Mouse (Mus musculus) left cerebral cortex, postnatal 36 days (tissue): Measurements from ENCODE around the gene Plvap. TPM values are rescaled to one million over a fixed set of nuclear protein-coding genes. Genes with fewer than 3 reads are reported as not detected.

Source experiments
- DNase-seq, 2 experiments: peaks; one replicate each; pipeline ENCODE4 v3.0.0; 2021 to 2022; ENCODE audit warnings: low spot score in 2 of 2, mixed read lengths in 1 of 2
- intact Hi-C: fragments of 180-260 bp; cut with DNase I; formaldehyde crosslinking; loops from one replicate; pipeline ENCODE4 v1.15.1; 2025
- total RNA-seq, 2 experiments: library from RNA; stranded (reverse); gene quantifications; 2 replicates each; pipeline ENCODE4 v1.2.3; 2021

Gene Plvap
- total RNA-seq, 2 experiments from 2014 or later: 7.4 to 9.4 TPM

DNA sequence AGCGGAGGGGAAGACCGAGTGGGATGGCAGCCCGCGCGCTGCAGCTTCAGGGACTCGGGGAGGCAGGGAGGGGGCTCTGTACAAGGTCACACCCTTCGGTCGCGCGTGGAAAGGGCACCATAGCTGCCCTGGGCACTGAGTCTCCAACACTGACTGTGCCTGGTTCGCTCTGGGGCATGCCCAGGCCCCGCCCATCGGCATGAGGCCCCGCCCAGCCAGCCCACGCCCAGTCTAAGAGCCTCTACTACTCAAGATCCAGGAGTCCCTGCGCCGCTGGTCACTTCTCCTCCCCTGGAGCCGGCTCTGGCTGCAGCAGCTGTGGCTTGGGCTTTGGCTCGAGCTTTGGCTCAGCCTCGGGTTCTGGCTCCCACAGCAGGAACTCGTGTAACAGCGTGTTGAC, 54.6 kb downstream of the Plvap start:
- intact Hi-C loops: no loop called here

DNA sequence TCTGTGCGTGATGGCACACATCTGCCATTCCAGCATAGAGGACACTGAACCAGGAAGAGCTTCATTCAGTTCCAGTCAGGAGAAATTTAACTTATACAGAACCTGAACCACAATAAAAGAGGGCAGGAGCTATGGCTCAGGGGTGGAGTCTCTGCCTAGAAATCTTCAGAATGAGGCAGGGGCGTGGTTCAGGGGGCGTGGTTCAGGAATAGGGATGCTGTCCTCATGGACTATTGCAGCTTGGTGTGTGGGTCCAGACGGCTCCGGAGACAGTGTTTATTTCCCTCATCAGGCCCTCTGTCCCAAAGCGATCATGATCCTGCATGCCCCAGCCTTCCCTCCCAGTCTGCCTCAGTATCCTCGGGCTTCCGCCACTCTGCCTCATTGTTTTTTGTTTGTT, 56.9 kb downstream of the Plvap start:
- intact Hi-C loops: no loop called here
- peak in 1 of 2 experiments; percentile 1 for DNase-seq

More for the DNA sequence above, 54.6 kb downstream of the Plvap start:
- DNase-seq: peak in 1 of 2 experiments; percentile 2

GRCm38 (mm10) chr8:71452669-71453068, 58.9 kb downstream of the Plvap start:
- intact Hi-C loops: no loop called here
- peak in 1 of 2 experiments; percentile 1 for DNase-seq

DNA sequence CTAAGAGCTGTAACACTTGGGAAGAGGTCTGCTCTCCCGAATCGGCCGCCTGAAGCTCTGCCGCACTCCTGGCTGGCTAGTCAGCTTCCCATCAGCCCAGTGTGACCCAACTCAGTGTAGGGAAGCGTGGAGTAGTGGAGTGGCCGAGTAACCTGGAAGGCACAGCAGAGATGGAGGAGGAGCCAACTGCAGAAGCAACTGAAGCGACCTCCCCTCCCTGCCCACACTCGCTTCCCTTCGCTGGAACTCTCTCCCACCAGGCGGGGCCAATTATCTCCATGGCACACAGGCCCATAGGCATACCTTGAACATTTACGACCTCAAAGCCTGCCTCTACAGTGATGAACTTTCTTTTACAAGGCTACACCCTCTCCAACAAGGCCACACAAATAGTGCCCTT, 59.8 kb downstream of the Plvap start:
- intact Hi-C loops: no loop called here
- DNase-seq: no peak

- peak in 1 of 2 experiments; percentile 0 for DNase-seq
- intact Hi-C loops: no loop called here
These were observed 60.2 kb downstream of the Plvap start for GRCm38 (mm10) chr8:71451337-71451736.

Other genes with a start within 250 kb of the Plvap start
- 10 to 100 TPM; 24.3 to 39.4 TPM for gene Myo9b, start 239.0 kb downstream of the Plvap start, total RNA-seq
- gene Haus8, start 238.8 kb downstream of the Plvap start, total RNA-seq: 10 to 100 TPM; 12.3 to 15.8 TPM
- 100 to 1,000 TPM; 104 to 119 TPM for gene Use1, start 144.9 kb downstream of the Plvap start, total RNA-seq
- 10 to 100 TPM; 15.4 to 18.1 TPM for gene Ocel1, start 140.5 kb downstream of the Plvap start, total RNA-seq
- gene Nr2f6, start 129.8 kb downstream of the Plvap start, total RNA-seq: 10 to 100 TPM; 39.3 to 40.6 TPM
- gene Ushbp1, start 116.0 kb downstream of the Plvap start, total RNA-seq: 1 to 10 TPM; 3.4 to 4.9 TPM
- gene Babam1, start 114.9 kb downstream of the Plvap start, total RNA-seq: 100 to 1,000 TPM; 101 to 116 TPM
- gene Ankle1, start 105.7 kb downstream of the Plvap start, total RNA-seq: under 1 TPM in 1 of 2 experiments, not detected in 1; 0.29 TPM
- gene Abhd8, start 48.1 kb downstream of the Plvap start, total RNA-seq: 100 to 1,000 TPM; 303 to 342 TPM
- 10 to 100 TPM; 47.3 to 68.9 TPM for gene Mrpl34, start 46.8 kb downstream of the Plvap start, total RNA-seq
- gene Dda1, start 42.6 kb downstream of the Plvap start, total RNA-seq: 10 to 100 TPM; 70.7 to 78.7 TPM
- gene Ano8, start 25.8 kb downstream of the Plvap start, total RNA-seq: 10 to 100 TPM; 59.3 to 62.2 TPM
- gene Gtpbp3, start 23.6 kb downstream of the Plvap start, total RNA-seq: 10 to 100 TPM; 34.2 to 36.0 TPM
- not detected for gene Ccdc194, start 14.0 kb upstream of the Plvap start, total RNA-seq
- gene Bst2, start 25.7 kb upstream of the Plvap start, total RNA-seq: 1 to 10 TPM; 3.5 to 4.8 TPM
- gene Mvb12a, start 31.2 kb upstream of the Plvap start, total RNA-seq: 10 to 100 TPM; 37.8 to 43.0 TPM
- gene Tmem221, start 47.1 kb upstream of the Plvap start, total RNA-seq: not detected
- under 1 TPM; 0.18 to 0.22 TPM for gene Nxnl1, start 54.8 kb upstream of the Plvap start, total RNA-seq
- 100 to 1,000 TPM in 1 of 2 experiments, 10 to 100 TPM in 1; 94.7 to 109 TPM for gene Slc27a1, start 57.1 kb upstream of the Plvap start, total RNA-seq
- gene Pgls, start 80.4 kb upstream of the Plvap start, total RNA-seq: 10 to 100 TPM; 31.1 to 41.6 TPM
- 1 to 10 TPM; 3.9 to 4.0 TPM for gene Fam129c, start 85.9 kb upstream of the Plvap start, total RNA-seq
- 10 to 100 TPM; 48.5 to 52.2 TPM for gene Colgalt1, start 99.2 kb upstream of the Plvap start, total RNA-seq
- gene Unc13a, start 160.0 kb upstream of the Plvap start, total RNA-seq: 100 to 1,000 TPM; 278 to 328 TPM
- gene Jak3, start 164.5 kb upstream of the Plvap start, total RNA-seq: 1 to 10 TPM; 4.0 to 5.5 TPM
- gene Insl3, start 177.5 kb upstream of the Plvap start, total RNA-seq: 1 to 10 TPM in 1 of 2 experiments, under 1 TPM in 1; 0.59 to 1.9 TPM
- under 1 TPM; 0.52 to 0.75 TPM for gene B3gnt3, start 190.0 kb upstream of the Plvap start, total RNA-seq
- gene Fcho1, start 214.0 kb upstream of the Plvap start, total RNA-seq: 100 to 1,000 TPM; 156 to 193 TPM